Mouse (Mus musculus): ENCODE data around the gene Zswim5.
"Not testable (repeated sequence)": the region's sequence is repeated elsewhere in the genome, so short reads cannot be mapped to it uniquely, and the experiment has no call there.

The Zswim5 gene

DNA sequence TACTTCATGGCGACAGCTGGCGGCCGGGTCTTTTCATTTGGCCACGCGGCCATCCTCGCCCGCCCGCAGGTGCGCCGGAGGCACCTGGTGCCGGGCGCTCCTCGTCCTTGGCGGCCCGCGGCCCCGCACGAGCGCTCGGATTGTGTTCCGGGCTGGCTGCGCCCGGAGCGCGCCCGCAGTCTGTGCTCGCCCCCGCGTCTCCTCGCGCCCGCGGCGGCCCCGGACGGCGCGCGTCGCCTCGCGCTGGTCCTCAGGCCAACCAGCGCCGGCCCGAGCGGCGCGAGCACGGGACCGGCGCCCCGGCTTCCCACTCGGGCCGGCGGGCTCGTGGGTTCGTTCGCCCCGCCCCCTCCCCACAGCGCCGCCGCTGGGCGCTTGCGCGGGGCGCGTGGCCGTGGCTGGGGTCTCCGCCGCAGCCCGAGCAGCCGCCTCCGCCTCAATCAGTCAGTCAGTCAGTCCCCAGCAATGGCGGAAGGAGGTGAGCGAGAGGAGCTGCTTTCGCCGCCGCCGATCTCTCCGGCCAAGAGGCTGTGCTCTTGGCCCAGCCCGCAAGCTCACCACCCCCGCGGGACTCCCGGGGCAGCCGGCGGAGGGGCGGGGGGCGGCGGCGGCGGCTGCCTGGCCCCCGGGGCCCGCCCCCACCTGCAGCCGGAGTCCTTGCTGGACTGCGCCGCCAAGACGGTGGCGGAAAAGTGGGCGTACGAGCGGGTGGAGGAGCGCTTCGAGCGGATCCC, at the start of gene Zswim5:
Gene Zswim5 (plus strand): TSS at position 382 of the 734 bp plus-strand sequence.
- peak; percentile 86 for DNase-seq

DNA sequence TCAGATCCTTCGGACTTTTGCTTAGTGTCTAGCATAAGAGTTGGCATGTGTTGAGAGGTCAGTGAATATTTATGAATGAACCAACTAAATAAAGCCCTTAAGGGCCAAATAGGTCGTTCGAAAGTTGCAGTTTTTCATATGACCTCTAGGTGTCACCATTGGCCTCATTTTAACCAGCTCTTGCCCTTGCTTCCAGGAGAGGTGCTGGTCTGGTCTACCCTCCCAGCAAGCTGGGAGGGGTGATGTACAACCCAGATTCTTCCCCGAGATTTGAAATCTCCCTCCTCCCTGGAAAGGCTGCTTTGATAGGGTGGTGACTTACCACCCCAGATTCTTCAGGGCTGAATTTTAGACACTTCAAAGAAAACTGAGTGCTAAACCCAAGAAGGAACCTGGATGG, 49.4 kb upstream of the Zswim5 start:
- DNase-seq: peak; percentile 65

DNA sequence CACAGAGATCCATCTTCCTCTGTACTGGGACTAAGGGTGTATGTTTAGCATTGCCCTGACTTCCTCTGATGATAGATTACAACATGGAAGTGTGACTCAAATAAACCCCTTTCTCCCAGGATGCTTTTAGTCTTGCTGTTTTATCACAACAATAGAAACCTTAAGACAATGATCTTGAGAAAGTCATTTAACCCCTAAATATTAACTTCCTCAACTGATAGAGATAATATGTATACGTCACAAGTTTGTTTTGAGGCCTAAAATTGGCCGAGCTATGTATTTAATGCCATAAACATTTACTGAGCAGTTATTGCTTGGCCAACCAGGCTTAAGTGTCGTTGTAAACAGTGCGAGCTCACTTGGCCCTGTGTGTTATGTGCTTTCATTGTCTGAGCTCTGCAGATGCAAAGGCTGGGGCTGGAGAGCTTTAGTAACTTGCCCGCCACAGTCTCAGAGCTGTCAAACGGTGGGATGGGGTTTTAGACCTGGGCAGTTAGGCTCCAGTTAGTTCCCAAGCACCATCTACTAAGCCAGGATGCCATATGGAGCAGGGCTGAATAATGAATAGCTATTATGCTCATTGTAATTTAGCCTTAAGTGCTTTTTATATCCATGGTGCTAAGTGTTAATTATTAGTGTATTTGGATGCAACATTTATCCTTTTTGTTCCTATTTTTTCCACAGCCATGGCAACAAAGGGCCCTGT, 47.7 kb upstream of the Zswim5 start:
- no peak for DNase-seq

DNA sequence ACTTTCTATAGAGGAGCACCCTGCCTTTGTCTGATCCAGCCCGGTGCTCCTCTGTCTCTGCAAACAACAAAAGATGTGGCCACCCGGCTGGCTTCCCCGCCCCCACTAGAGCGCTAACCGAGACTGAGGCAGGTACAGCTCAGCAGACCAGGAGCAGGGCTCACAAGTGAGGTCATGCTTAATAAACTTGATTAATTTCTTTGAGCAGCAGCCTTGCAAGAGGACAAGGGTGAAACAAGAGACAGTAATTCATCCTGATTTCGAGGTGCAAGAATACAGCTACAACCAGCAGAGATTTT, 47.2 kb upstream of the Zswim5 start:
- DNase-seq: no peak

DNA sequence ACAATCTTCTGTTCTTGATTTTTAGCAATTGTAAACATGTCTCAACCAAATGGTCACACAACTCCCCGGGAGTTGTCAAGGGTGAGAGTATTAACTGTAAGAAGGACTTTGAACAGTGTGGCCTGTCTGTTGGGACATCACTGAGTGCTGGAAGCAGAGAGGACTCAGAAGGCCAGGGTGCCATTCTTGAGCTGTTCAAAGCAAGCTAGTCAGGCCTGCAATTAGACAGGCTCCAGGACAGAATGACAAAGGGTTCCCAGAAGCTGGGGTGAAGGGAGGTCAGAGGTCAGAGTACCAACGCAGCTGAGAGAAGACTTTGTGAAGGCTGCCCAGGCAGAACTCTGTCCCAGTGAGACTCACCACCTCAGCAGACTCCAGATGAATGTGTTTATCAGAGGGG, 38.2 kb upstream of the Zswim5 start:
- peak; percentile 21 for DNase-seq

DNA sequence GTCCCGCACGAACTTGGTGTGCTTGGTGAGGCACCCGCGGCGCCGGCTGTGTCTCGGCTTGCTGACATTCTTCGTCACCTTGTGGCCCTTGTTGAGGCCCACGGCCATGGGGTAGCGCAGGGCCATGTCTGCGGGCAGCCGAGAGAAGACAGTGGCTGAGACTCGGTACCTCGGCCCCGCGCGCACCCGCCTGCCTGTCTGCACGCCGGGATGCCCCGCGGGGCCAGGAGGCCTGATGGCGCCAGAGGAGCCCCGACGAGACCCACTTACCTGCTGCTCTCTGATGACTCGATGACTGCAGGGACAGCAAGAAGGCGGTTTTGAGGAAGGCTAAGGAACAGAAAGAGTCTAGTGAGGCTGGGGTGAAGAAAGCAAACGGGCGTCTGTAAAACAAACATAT, 37.1 kb upstream of the Zswim5 start:
- not testable (repeated sequence) for DNase-seq

DNA sequence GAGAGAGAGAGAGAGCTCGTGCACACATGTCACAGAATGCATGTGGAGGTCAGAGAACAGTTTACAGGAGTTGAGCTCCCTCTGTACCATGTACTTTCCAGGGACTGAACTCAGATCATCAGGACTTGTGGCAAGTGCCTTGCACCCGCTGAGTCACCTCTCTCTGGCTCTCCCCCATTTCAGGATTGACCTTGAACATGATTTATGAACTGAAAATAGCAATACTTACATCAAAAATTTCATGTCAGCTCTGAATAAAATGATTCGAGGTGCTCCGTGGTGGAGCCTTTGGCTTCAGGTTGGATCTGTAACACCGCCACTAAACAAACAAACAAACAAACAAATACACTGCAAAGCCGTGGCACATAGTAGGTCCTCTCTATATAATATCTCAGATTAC, 36.3 kb upstream of the Zswim5 start:
- DNase-seq: no peak

DNA sequence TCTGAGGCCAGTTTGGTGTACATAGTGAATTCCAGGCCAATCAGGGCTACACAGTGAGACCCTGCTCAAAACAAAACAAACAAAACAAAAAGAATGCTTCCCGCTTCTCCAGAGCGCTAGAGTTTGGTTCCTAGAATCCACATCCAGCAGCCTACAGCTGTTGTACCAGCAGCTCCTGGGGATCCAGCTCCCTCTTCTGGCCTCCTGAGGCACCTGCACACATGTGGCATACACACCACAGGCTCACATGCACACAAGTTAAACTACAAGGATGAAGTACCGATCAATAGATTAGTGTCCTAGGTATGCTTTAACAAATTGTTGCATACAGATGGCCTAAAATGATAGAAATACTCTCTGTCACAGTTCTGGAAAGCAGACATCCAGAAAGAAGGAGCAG, 32.9 kb upstream of the Zswim5 start:
- no peak for DNase-seq

DNA sequence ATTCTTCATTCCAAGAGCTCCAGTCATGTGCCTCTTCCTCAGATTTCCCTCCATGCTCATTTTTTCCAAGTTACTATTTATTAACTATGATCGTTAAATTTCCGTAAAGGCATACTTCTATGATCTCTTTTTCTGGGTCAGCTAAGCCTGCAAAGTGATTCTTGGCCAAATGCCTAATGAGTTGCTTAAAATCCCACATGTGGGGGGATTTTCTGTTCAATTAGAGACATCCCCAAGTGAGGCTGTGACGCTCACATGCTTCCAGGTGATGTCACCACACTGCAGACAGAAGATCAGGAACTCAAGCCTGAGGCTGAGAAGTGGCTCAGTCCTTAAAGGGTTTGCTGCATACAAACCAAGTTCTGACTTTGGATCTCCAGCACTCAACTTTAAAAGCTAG, 27.3 kb upstream of the Zswim5 start:
- no peak for DNase-seq

DNA sequence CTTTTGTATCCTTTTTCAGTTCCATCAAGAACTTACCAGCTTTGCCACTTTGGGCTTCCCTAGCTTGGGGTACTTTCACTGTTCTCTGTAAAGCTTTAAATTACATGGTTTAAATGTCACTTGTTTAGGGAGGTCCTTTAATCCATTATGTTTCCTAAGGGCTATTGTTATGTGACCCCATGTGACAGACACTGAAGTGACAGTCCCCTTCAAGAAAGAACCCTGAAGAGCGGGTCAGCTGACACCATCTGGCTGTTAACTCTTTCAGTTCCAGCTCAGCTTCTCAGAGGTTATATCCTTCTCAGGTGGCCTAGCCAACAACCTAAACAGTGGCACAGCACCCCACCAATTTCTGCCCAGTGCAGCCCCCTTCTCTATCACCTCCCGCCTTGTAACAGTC, 22.9 kb upstream of the Zswim5 start:
- no peak for DNase-seq

DNA sequence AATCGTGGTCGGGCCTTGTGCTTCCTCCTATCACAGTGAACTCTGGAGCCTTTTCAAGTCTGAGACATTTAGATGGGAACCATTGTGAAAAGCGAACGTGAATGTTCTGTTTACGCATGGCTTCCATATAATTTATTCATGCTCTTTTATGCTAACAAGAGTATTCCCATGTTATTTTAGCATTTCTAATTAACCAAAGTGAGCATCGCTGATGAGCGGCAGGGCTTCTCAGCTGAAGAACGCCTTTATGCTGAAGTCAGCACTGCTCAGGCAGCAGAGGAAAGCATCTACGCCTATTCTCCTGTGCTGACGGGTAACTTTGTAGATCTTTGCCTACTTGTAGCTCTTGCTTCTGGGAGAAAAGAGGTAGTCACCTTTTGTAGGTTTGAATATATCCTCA, 20.0 kb upstream of the Zswim5 start:
- no peak for DNase-seq

DNA sequence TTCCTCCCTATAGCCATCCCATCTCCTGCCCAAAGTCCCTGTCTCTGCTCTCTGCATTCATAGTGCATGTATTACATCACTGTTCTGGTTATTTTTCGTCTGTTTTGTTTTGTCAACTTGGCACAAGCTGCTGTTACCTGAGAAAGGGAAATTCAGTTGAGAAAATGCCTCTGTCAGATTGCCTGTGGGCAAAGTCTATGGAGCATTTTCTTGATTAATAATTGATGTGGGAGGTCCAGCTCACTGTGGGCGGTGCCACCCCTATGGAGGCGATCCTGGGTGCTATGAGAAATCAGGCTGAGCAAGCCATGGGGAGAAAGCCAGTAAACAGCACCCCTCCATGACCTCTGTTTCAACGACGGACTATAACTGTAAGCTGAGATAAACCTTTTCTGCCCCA, 17.5 kb upstream of the Zswim5 start:
- peak; percentile 79 for DNase-seq

DNA sequence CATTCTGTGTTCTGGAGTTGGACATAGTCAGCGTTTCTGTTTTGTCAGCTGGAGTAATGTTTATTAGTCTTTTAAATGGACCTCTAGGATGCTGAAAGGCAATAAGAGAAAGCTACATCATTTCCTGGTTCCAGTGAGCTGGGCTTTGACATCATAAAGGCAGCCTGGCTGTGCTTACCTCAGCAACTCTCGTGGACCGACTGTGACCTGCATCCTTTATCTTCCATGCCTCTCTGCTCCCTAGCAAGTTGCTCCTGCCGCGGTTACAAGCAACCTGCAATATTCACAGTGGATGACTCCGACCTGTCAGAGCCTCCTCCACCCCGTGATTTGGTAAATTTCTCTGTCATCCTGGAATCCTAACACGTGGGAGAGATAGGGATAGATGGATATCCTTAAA, 15.2 kb upstream of the Zswim5 start:
- DNase-seq: no peak

DNA sequence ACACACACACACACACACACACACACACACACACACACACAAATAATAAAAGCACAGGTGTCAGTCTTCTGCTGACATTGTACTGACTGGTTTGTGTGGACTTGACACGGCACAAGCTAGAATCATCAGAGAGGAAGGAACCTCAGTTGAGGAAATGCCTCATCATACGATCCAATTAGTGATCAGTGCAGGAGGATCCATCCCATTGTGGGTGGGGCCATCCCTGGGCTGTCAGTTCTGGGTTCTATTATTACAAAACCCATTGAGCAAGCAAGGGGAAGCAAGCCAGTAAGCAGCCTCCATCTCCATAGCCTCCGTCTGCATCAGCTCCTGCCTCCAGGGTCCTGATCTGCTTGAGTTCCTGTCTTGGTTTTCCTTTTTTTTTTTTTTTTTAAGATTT, 7.3 kb upstream of the Zswim5 start:
- no peak for DNase-seq

DNA sequence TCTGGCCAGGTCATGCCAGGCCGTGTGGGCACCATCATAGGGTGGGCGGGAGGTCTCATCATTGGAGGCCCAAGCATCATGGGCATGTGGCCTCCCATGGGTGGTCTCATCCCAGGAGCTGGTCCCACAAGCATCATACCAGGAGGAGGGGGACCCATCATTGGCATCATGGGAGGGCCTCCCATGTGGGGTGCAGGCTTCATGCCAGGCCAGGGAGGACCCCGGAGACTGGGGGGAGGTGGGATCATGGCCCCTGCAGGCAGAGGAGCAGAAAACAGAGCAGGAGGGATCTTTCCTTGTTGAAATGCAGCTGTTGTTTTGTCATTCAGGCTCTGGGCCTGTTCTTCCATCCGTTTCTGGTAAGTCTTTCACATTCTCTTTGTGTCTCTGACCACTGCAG, 2.6 kb upstream of the Zswim5 start:
- no peak for DNase-seq

DNA sequence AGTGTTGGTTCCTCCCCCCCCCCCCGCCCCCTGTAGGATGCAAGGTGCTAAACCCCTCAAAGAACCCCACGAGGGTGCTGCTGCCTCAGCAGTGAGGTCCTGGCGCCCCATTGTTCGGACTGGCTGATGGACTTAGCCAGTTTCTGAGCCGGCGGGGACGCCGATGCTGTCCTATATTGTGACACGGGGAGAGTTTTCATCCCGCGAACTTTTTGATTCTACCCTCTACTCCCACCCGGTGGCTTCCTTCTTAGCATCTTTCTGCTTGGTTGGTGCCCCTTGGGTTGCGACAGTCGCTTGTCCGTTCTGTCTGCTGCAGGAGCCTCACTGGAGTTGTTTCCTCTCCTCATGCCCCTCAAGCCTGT, 564 bp upstream of the Zswim5 start:
- DNase-seq: peak; percentile 46

DNA sequence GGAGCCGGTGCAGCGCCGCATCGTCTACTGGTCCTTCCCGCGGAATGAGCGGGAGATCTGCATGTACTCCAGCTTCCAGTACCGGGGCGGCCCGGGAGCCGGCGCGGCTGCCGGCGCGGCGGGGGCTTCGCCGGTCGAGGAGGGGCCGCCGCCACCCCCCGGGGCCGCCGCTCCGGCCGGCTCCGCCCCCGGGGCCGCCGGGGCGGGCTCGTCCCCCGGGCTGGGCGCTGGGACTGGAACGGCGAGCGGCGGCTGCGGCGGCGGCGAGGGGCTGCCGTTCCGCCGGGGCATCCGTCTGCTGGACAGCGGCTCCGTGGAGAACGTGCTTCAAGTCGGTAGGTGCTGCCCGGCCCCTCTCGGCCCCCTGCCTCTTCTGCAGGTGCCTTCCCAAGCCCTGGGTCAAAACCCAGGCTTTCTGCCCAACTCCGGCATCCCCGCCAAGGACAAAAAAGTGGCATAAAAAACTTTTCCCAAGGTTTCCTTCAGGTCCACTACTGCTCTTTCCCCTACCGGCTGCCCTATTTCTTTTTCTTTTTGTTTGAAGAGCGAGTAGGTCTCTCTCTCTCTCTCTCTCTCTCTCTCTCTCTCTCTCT, 649 bp downstream of the Zswim5 start:
- peak; percentile 61 for DNase-seq

DNA sequence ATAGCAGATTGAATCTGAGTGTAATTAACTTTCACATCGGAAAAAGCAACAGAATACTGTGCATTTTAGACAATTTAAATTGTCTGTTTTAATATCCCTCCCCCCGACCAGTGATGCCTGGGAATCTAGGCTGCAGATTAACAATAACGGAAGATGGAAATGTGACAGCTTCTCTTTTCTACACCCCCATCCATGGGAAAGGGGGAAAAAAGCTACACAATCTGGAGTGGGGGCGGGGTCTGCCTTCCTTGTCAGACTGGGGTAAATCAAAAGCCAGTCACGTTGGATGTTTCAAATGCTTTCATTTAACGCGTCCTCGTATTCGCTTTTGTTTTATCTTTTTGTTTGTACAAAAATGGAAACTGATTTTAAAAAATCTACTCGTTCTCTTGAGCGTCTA, 1.3 kb downstream of the Zswim5 start:
- DNase-seq: peak; percentile 17

DNA sequence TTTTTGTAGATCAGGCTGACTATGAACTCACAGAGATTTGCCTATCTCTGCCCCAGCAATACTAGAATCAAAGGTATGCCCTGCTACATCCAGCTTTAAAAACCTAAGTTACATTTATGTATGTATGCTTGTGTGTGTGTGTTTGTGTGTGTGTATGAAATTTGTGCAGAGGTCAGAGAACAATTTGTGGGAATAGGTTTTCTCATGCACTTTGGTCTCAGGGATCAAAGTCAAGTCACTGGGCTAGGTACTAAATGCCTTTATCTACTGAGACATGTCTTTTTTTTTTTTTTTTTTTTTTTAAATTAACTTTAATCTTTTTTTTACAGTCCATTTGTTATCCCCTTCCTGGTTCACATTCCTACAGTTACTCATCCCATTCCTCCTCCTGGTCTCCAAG, 5.5 kb downstream of the Zswim5 start:
- peak; percentile 7 for DNase-seq

DNA sequence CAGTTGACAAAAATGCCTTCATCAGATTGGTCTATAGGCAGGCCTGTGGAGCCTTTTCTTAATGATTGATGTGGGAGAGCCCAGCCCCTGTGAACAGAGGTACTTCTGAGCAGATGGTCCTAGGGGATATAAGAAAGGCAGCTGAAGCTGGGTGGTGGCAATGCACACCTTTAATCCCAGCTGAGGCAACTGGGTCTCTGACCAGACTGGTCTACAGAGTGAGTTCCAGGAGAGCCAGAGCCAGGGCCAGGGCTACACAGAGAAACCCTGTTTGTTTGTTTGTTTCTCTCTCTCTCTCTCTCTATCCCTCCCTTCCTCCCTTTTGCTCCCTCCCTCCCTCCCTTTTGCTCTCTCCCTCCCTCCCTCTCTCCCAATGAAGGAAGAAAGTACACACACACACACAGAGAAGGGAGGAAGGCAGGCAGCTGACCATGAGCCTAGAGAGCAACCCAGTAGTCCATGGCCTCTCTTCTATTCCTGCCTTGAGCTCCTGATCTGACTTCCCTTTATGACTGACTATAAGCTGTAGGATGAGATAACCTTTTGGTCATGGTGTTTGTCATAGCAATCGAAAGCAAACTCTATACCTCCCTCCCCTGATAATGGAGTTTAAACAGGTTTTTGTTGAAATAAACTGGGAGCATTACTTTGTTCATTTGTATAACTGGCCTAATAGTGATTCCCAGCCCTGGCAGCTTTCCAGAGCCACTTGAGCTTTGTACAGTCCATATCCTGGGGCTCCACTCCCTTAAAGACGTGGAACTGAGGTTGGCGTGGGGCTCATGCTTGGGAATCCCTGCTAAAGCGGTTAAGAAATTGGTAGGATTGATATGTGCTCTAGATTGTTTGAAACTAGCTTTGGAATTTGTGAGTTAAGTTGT, 17.3 kb downstream of the Zswim5 start:
- peak; percentile 44 for DNase-seq

DNA sequence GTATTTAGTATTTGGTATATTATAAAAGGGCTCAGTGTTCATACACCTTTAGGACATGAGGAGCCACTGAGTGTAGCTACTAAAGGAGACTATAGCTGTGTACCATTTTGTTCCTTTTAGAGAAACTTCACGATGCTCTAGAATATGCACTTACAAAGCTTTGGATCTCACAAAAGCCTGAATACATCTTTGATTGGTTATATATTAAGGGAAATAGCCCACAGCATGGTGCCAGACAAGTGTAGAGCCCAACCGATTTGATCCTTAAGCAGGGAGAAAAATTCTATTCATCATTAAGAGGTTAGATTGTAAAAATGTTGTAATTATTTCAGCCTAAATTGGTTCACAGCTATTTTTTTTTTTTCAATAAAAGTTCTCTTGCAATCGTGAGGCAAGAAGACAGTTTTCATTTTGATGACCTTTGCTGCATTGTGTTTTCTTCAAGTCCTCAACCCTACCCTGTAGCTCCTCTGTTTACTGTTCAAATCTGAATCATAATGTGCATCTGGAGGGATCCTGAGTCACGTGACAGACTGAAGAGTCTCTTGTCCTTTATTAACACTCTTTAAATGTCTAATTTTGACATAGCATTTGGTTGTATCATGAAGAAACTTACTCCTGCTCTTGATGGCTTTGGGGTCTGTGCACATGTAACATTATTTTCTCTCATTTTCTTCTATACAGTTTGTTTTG, 33.5 kb downstream of the Zswim5 start:
- no peak for DNase-seq

DNA sequence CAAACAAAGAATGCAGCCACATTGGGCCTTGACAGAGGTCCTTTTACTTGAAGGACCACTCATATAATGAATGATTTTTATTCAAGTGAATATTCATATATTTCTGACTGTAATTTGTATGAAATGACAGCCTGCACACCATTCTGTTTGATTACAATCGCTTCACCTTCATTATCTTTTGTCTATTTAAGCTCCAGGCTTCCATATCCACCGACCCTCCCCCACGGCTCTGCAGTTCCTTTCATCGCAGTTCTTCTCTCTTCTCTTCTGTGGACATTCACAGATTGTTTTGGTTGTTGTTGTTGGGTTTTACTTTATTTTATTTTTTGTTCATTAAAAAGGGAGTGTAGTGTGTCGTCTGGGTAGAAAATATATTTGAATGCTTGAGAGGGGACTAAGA, 34.0 kb downstream of the Zswim5 start:
- no peak for DNase-seq

DNA sequence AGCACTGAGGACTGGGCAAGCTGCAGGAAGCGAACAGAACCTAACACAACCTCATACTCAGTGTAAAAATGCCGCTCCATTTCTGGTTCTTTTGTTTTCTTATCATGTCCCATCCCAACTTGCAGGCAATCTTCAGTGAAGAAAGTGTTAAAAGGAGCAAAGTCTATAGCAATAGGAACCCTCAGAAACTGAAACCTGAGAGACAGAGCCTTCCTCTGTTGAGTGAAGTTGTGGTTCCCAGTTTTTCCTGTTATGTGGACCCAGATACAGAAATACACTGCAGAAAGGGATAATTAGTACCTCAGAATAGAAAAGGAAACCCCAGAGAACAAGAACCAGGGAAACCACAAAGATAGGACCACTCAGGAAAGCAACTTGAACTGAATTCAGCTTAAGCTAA, 36.1 kb downstream of the Zswim5 start:
- DNase-seq: no peak
